Mouse (Mus musculus) forebrain, embryonic 11.5 days (tissue): ENCODE results near the gene Fbf1. TPM values are rescaled to one million over a fixed set of nuclear protein-coding genes. Genes with fewer than 3 reads are reported as not detected.

ENCODE experiments used
- ATAC-seq: fragments of 200-750 bp; cut with Nextera tagmentation; replicated peaks from 2 replicates; pipeline ENCODE4 v1.8.0; 2017; ENCODE audit warnings: moderate TSS enrichment; ENCODE audit not compliant: low FRiP score
- DNase-seq: peaks from one replicate; pipeline ENCODE4 v3.0.0-alpha.2; 2017; ENCODE audit warnings: low spot score
- H3K27ac ChIP-seq: fragments of 300-500 bp; sonication (generic); 2 replicates; pipeline ENCODE4 v1.5.1; 2014; ENCODE audit warnings: low read depth, low read length
- H3K27me3 ChIP-seq: fragments of 300-500 bp; sonication (generic); 2 replicates; pipeline ENCODE4 v1.6.1; 2014; ENCODE audit warnings: mild to moderate bottlenecking, low read length, mixed read lengths; ENCODE audit not compliant: control insufficient read depth, insufficient read depth
- H3K36me3 ChIP-seq: fragments of 300-500 bp; sonication (generic); 2 replicates; pipeline ENCODE4 v1.6.1; 2014; ENCODE audit warnings: mild to moderate bottlenecking, low read length, moderate library complexity, mixed read lengths; ENCODE audit not compliant: control insufficient read depth, insufficient read depth
- H3K4me1 ChIP-seq: fragments of 300-500 bp; sonication (generic); replicated peaks from 2 replicates; pipeline ENCODE4 v1.6.1; 2014; ENCODE audit warnings: low read length, mixed read lengths; ENCODE audit not compliant: control insufficient read depth, insufficient read depth
- H3K4me2 ChIP-seq: fragments of 300-500 bp; sonication (generic); 2 replicates; pipeline ENCODE4 v1.6.1; 2014; ENCODE audit warnings: low read depth, mild to moderate bottlenecking, low read length, moderate library complexity, mixed read lengths; ENCODE audit not compliant: severe bottlenecking
- H3K4me3 ChIP-seq: fragments of 300-500 bp; sonication (generic); 2 replicates; pipeline ENCODE4 v1.5.1; 2014; ENCODE audit warnings: low read depth, low read length
- H3K9ac ChIP-seq: fragments of 300-500 bp; sonication (generic); 2 replicates; pipeline ENCODE4 v1.6.1; 2014; ENCODE audit warnings: low read length
- H3K9me3 ChIP-seq: fragments of 300-500 bp; sonication (generic); 2 replicates; pipeline ENCODE4 v1.6.1; 2016; ENCODE audit warnings: low read length, mixed read lengths; ENCODE audit not compliant: control insufficient read depth
- WGBS: fragments of 180-500 bp; shearing (Covaris S2); extraction: QIAGEN DNeasy Blood & Tissue Kit; methylation state at CpG from one replicate; pipeline ENCODE4 v1.1.7; 2014; 5-methylcytosine and 5-hydroxymethylcytosine counted together
- polyA plus RNA-seq: library from polyadenylated mRNA; unstranded; fragments of >200 nt; fragmentation: Nextera tagmentation; extraction: Ambion mirVana; gene quantifications from 2 replicates; pipeline ENCODE4 v1.2.1, GENCODE M21; 2014

Gene Fbf1
- polyA plus RNA-seq, 1 experiment from 2014 or later, result 60.3 TPM

- H3K4me2 ChIP-seq, result no peak overlapping the region
- H3K4me3 ChIP-seq, result no peak overlapping the region
- 85% methylated on average over 6 of the region's 6 CpGs for WGBS
- no peaks in the 10 kb centered on the region for H3K9me3 ChIP-seq
- H3K4me1 ChIP-seq, result no peaks in the 10 kb centered on the region
- no peak for DNase-seq
- H3K9ac ChIP-seq, result no peak overlapping the region
- no peaks in the 10 kb centered on the region for H3K27me3 ChIP-seq
- no peak overlapping the region for H3K27ac ChIP-seq
- H3K36me3 ChIP-seq, result peaks cover 15% of the 10 kb centered on the region; the same call in 1 of the 2 replicates
- ATAC-seq, result no peak
Observed at GRCm38 (mm10) chr11:116149341-116149740, 18.6 kb downstream of the Fbf1 start.

GRCm38 (mm10) chr11:116148761-116149221 is 19.2 kb downstream of the Fbf1 start:
- H3K9me3 ChIP-seq, result no peaks in the 10 kb centered on the region
- H3K36me3 ChIP-seq, result peaks cover 15% of the 10 kb centered on the region; the same call in 1 of the 2 replicates
- H3K27ac ChIP-seq, result no peak overlapping the region
- H3K9ac ChIP-seq, result no peak overlapping the region
- no peak overlapping the region for H3K4me3 ChIP-seq
- no peak for ATAC-seq
- H3K27me3 ChIP-seq, result no peaks in the 10 kb centered on the region
- no peak overlapping the region for H3K4me2 ChIP-seq
- no peaks in the 10 kb centered on the region for H3K4me1 ChIP-seq
- 72% methylated on average over 20 of the region's 20 CpGs for WGBS
- no peak for DNase-seq

DNA sequence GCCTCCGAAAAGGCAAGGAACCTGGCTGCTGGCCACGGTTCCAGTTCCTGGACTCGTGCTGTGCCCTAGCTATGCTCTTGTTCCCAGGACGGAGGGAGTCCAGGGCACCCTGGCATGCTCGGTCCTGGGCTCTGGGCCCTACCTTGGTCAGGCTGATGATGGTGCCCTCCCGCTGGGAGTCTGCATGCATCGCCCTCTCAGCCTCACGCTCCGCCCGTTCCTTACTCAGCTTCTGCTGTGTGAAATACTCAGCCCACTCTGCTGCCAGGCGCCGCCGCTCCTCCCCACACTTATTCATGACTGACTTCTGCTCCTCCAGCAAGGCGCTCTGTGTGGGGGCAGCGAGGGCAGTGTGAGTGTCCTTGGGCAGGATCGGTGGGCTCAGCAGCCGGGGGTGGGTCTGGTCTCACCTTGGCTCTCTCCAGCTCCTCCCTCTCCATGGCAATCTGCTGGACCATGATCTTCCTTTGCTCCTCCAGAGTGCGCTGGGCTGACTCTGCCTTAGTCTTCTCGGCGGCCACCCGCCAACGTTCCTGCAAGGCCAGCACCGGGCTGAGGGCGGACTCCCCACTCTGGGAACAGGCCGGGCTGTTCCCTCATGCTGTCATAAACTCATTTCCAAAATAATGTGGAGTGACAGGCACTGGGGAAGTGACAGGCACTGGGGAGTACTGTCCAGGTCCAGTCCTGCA is 21.5 kb downstream of the Fbf1 start:
- ATAC-seq, result no peak
- Histone ChIP-seq H3K27ac (no peak overlapping the region), H3K4me3 (no peak overlapping the region), H3K4me1 (no peaks in the 10 kb centered on the region), H3K27me3 (no peaks in the 10 kb centered on the region), H3K4me2 (no peak overlapping the region), H3K36me3 (peaks cover 11% of the 10 kb centered on the region; the same call in 1 of the 2 replicates), H3K9me3 (no peaks in the 10 kb centered on the region), H3K9ac (no peak overlapping the region)
- DNase-seq, result no peak
- 81% methylated on average over 25 of the region's 25 CpGs for WGBS

- 62% methylated on average over 18 of the region's 18 CpGs for WGBS
- H3K4me1 ChIP-seq, result no peaks in the 10 kb centered on the region
- H3K27ac ChIP-seq, result no peak overlapping the region
- ATAC-seq (no peak), DNase-seq (no peak)
- H3K9me3 ChIP-seq, result no peaks in the 10 kb centered on the region
- H3K36me3 ChIP-seq, result peaks cover 8% of the 10 kb centered on the region; the same call in 1 of the 2 replicates
- no peak overlapping the region for H3K9ac ChIP-seq
- H3K4me2 ChIP-seq, result no peak overlapping the region
- H3K4me3 ChIP-seq, result no peak overlapping the region
- H3K27me3 ChIP-seq, result no peaks in the 10 kb centered on the region
Observed at GRCm38 (mm10) chr11:116145481-116146293, 22.3 kb downstream of the Fbf1 start.

GRCm38 (mm10) chr11:116143468-116143867 is 24.5 kb downstream of the Fbf1 start:
- no peak overlapping the region for H3K9ac ChIP-seq
- no peak overlapping the region for H3K4me3 ChIP-seq
- H3K27ac ChIP-seq, result no peak overlapping the region
- DNase-seq (no peak), ATAC-seq (no peak)
- H3K4me1 ChIP-seq, result no peaks in the 10 kb centered on the region; the same call in 1 of the 2 replicates
- H3K9me3 ChIP-seq, result no peaks in the 10 kb centered on the region
- no peak overlapping the region for H3K4me2 ChIP-seq
- no peaks in the 10 kb centered on the region for H3K27me3 ChIP-seq
- WGBS, result 84% methylated on average over 3 of the region's 3 CpGs
- H3K36me3 ChIP-seq, result peaks cover 5% of the 10 kb centered on the region; the same call in 1 of the 2 replicates

- DNase-seq (no peak), ATAC-seq (no peak)
- H3K36me3 ChIP-seq, result peaks cover 5% of the 10 kb centered on the region; the same call in 1 of the 2 replicates
- H3K27ac ChIP-seq, result no peak overlapping the region
- no peak overlapping the region for H3K9ac ChIP-seq
- H3K4me2 ChIP-seq, result no peak overlapping the region
- H3K27me3 ChIP-seq, result no peaks in the 10 kb centered on the region
- no peak overlapping the region for H3K4me3 ChIP-seq
- H3K4me1 ChIP-seq, result no peaks in the 10 kb centered on the region; the same call in 1 of the 2 replicates
- H3K9me3 ChIP-seq, result no peaks in the 10 kb centered on the region
- 65% methylated on average over 10 of the region's 10 CpGs for WGBS
Observed at GRCm38 (mm10) chr11:116142211-116142991, 25.6 kb downstream of the Fbf1 start.

- Histone ChIP-seq H3K9me3 (no peaks in the 10 kb centered on the region), H3K9ac (peak within 1 kb of the TSS; percentile 80), H3K27me3 (no peaks in the 10 kb centered on the region), H3K36me3 (peaks cover 4% of the 10 kb centered on the region; the same call in 1 of the 2 replicates), H3K4me2 (peak within 1 kb of the TSS; percentile 67), H3K4me1 (peaks cover 2% of the 10 kb centered on the region; the same call in 1 of the 2 replicates), H3K4me3 (peak within 1 kb of the TSS; percentile 87), H3K27ac (no peak within 1 kb of the TSS)
- under 1% methylated on average over 60 of the region's 60 CpGs for WGBS
- DNase-seq (peak; percentile 98), ATAC-seq (peak; percentile 97)
Observed at GRCm38 (mm10) chr11:116138468-116139138, 29.4 kb downstream of the Fbf1 start, which contains the start of gene Mrpl38. Gene Mrpl38 (minus strand): TSS chr11:116138868.
